Mouse (Mus musculus): ENCODE measurements around the gene Lbp. TPM values are rescaled to one million over a fixed set of nuclear protein-coding genes. Genes with fewer than 3 reads are reported as not detected.
A peak's percentile ranks its signal among the peaks of the same experiment; 100 is the strongest.

Lbp gene
- polyA plus RNA-seq, 1 experiment from 2014 or later: 5.5 TPM

DNA sequence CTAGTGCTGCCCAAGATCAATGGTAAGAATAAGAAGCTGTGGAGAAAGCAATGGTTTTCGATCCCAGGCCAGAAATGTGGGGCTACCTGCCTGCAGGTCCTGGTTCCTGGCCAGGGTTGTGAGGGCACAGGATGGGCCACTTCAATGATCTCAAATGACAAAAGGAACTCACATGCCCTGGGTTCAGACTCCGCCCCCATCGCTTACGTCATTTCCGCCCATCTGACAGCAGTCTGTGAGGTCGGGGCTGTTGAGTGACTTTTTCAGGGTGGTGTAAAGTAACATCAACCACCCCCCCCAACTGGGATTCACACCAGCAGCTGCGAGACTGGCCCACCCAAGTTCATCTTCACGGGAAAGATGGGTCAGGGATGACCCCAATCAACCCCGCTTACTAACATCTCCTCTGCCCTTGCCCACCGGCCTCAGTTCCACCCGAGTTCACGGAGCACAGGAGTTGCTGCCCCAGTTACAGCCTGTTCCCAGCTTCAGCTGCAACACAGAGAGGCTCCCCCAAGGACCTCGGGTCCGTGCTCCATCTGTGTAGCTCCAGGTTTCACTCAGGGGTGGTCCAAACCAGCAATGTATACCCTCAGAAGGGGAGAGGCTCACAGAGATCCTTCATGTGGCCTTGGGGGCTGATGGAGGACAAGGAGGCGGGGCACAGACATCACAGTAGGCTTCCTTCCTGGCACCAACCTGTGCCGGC is 24.6 kb upstream of the Lbp start:
- Histone ChIP-seq H3K4me1 (replicated peaks) (no peaks in the 10 kb centered on the region), H3K4me3 (replicated peaks) (no peak overlapping the region), H3K9ac (no peak overlapping the region), H3K36me3 (no peaks in the 10 kb centered on the region), H3K9me3 (no peaks in the 10 kb centered on the region), H3K27me3 (replicated peaks) (no peaks in the 10 kb centered on the region), H3K27ac (no peak overlapping the region), H3K4me2 (replicated peaks) (no peak overlapping the region)
- WGBS: 59% methylated on average over 16 of the region's 16 CpGs
- no peak for ATAC-seq

DNA sequence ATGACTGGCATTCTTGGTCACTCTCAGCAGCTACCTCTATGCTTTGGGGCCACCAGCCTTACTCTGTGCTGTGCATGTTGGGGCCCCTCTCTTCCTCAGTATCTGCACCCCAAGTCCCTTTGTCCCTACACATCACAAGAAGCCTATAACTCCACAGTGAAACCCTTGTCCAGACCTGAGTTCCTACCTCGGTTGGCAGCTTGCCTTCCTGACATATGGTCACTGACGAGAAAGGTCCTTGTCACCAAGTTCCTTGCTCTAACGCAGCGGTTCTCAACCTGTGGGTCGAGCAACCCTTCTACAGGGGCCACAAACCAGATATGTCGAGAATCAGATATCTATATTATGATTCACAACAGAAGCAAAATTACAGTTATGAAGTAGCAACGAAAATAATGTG is 23.2 kb upstream of the Lbp start:
- 80% methylated on average over 7 of the region's 7 CpGs for WGBS
- no peak overlapping the region for H3K4me3 ChIP-seq (replicated peaks)
- no peak overlapping the region for H3K4me2 ChIP-seq (replicated peaks)
- no peaks in the 10 kb centered on the region for H3K27me3 ChIP-seq (replicated peaks)
- no peak overlapping the region for H3K9ac ChIP-seq
- no peaks in the 10 kb centered on the region for H3K4me1 ChIP-seq (replicated peaks)
- H3K36me3 ChIP-seq: no peaks in the 10 kb centered on the region
- no peak for ATAC-seq
- no peaks in the 10 kb centered on the region for H3K9me3 ChIP-seq
- H3K27ac ChIP-seq: no peak overlapping the region

DNA sequence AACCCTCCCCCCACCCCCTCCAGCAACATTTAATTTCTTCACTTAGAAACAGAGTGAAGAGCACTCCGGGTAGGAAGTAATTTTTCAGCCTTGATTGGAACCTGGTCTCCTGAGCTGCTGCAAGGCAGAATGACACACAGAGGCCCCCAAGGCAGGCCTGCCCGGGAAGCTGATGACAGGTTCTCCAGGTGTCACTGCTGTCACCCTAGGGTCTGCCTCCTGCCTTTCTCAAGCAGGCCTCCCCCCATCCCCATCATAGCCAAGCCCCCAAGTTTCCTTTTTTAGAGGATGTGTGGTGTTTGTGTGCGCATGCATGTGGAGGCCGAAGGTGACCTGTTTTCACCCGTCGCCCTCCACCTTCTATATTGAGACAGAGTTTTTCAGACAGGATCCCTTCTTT is 22.5 kb upstream of the Lbp start:
- H3K9ac ChIP-seq: no peak overlapping the region
- no peaks in the 10 kb centered on the region for H3K9me3 ChIP-seq
- WGBS: 82% methylated on average over 6 of the region's 6 CpGs
- H3K4me1 ChIP-seq (replicated peaks): no peaks in the 10 kb centered on the region
- no peaks in the 10 kb centered on the region for H3K27me3 ChIP-seq (replicated peaks)
- no peak overlapping the region for H3K4me2 ChIP-seq (replicated peaks)
- no peak for ATAC-seq
- no peak overlapping the region for H3K27ac ChIP-seq
- no peaks in the 10 kb centered on the region for H3K36me3 ChIP-seq
- H3K4me3 ChIP-seq (replicated peaks): no peak overlapping the region

DNA sequence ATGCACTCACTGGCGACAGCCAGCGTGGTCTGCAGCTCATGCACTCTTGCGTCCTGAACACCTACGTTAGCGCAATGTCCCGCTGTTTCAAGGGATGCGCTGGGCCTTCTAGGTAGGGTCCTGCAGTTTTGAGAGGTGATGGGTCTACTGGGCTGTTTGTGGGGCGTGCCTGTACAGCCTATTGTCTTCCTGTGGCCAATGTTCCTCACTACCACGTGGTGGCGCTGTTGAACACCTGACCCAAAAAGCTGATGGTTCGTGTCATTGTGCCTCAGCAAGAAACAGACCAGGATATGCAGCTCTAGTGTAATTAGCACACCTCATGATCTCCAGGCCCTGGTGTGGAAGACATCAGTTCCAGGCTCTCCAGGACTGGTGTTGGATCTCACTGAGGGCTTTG is 21.7 kb upstream of the Lbp start:
- no peaks in the 10 kb centered on the region for H3K27me3 ChIP-seq (replicated peaks)
- 26% methylated on average over 11 of the region's 11 CpGs for WGBS
- no peaks in the 10 kb centered on the region for H3K36me3 ChIP-seq
- no peak overlapping the region for H3K4me2 ChIP-seq (replicated peaks)
- no peak overlapping the region for H3K9ac ChIP-seq
- no peaks in the 10 kb centered on the region for H3K4me1 ChIP-seq (replicated peaks)
- ATAC-seq: 0 out of 2 replicates have a peak, but pooled peaks have one; percentile 28
- H3K9me3 ChIP-seq: no peaks in the 10 kb centered on the region
- H3K4me3 ChIP-seq (replicated peaks): no peak overlapping the region
- no peak overlapping the region for H3K27ac ChIP-seq

DNA sequence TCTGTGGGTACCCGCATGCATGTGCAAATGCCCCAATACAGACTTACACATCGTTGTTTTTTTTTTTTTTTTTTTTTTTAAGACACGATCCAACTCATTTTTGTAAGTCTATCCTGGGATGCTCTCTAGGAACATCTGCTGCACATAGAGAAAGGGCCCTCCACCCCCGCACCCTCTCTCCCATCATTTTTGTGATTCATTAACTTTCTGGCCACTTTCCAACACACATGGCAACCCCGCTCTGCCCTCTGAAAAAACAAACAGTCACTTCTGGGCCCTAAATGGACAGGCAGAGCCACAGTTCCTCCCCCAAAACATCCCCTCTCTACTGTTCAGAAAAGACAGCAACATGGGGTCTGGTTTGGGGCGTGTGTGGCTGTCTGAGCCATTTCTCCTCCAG is 20.6 kb upstream of the Lbp start:
- H3K4me2 ChIP-seq (replicated peaks): no peak overlapping the region
- no peaks in the 10 kb centered on the region for H3K36me3 ChIP-seq
- no peaks in the 10 kb centered on the region for H3K9me3 ChIP-seq
- no peaks in the 10 kb centered on the region for H3K27me3 ChIP-seq (replicated peaks)
- 64% methylated on average over 6 of the region's 6 CpGs for WGBS
- no peaks in the 10 kb centered on the region for H3K4me1 ChIP-seq (replicated peaks)
- H3K4me3 ChIP-seq (replicated peaks): no peak overlapping the region
- no peak for ATAC-seq
- H3K27ac ChIP-seq: no peak overlapping the region
- no peak overlapping the region for H3K9ac ChIP-seq

DNA sequence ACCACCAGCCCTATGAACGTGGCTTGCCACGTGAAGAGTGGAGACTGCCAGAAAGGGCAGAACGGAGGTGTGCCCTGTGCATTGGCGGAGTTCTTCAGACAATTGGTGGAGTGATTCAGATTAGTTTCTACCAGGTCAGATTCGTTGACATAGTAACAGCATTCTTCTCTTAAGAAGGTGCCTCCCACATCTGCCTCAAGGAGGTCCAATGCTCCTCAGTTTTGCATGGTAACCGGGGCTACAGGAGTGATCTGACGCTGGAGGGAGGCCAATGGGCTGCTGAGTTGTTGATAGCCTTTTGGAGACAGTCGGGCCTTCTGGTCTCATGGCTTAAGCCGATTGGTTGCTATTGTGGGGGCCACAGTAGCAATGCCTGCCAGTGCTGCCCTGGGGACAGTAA is 10.6 kb upstream of the Lbp start:
- Histone ChIP-seq H3K9me3 (no peaks in the 10 kb centered on the region), H3K4me1 (replicated peaks) (no peaks in the 10 kb centered on the region), H3K27ac (no peak overlapping the region), H3K4me3 (replicated peaks) (no peak overlapping the region), H3K9ac (no peak overlapping the region), H3K36me3 (no peaks in the 10 kb centered on the region), H3K4me2 (replicated peaks) (no peak overlapping the region), H3K27me3 (replicated peaks) (no peaks in the 10 kb centered on the region)
- ATAC-seq: no peak
- 63% methylated on average over 9 of the region's 9 CpGs for WGBS

DNA sequence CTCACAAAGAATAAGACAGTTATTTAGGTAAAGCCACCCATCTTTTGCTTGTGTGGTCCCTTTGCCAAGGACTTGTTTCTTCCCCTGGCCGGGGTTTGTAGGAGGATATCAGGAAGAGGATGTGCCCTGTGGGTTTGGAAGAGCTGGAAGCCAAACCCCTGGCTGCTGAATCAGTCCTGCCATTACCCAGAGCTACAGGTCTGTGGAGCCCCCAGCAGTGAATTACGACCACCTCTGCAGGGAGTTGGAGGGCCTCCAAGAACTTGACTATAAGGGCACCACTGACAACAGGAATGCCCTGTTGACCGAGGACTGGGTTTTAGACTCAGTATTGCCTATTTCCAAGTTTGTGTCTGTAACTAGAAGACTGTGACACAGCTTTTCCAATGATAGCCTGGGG is 7.1 kb upstream of the Lbp start:
- WGBS: 76% methylated on average over 3 of the region's 3 CpGs
- no peak overlapping the region for H3K27ac ChIP-seq
- ATAC-seq: no peak

DNA sequence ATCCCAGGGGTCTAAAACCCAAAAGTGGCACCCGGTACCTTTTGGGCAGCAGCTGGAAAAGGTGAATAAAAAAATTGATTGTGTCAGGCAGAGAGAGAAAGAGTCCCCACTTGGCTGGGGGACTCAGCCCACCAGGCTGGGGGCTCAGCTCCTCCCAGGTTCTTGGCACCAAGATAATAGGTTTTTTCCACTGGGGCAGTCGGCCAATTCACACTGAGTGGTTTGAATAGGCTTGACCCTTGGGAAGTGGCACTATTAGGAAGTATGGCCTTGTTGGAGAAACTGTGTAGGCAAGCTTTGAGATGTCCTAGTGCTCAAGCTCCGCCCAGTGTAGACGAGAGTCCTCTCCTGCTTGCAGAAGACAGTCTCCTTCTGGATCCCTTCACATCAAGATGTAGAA is 6.6 kb upstream of the Lbp start:
- Histone ChIP-seq H3K4me2 (replicated peaks) (no peak overlapping the region), H3K36me3 (no peaks in the 10 kb centered on the region), H3K9ac (no peak overlapping the region), H3K9me3 (no peaks in the 10 kb centered on the region), H3K4me1 (replicated peaks) (no peaks in the 10 kb centered on the region), H3K27me3 (replicated peaks) (no peaks in the 10 kb centered on the region), H3K4me3 (replicated peaks) (no peak overlapping the region), H3K27ac (no peak overlapping the region)
- WGBS: 83% methylated on average over 4 of the region's 4 CpGs
- no peak for ATAC-seq

More for the DNA sequence above, 7.1 kb upstream of the Lbp start:
- Histone ChIP-seq H3K36me3 (no peaks in the 10 kb centered on the region), H3K9me3 (no peaks in the 10 kb centered on the region), H3K27me3 (replicated peaks) (no peaks in the 10 kb centered on the region), H3K4me2 (replicated peaks) (no peak overlapping the region), H3K4me1 (replicated peaks) (no peaks in the 10 kb centered on the region), H3K4me3 (replicated peaks) (no peak overlapping the region), H3K9ac (no peak overlapping the region)

DNA sequence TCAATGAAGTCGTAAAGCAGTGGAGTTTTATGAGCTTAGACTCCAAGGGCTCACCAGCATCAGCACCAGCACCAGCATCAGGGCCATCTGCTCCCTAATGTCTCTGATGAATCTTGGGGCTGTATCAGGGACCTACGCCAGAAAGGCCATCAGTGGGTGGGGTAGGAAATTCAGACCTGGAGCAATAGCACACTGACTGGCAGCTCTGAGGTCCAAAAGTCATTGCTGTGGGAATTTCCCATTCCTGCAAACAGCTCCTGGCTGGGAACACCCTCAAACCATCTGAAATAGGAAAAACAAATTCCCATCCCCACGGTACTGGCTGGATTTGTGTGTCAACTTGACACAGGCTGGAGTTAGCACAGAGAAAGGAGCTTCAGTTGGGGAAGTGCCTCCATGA is 3.5 kb upstream of the Lbp start:
- Histone ChIP-seq H3K9ac (no peak overlapping the region), H3K27ac (no peak overlapping the region), H3K27me3 (replicated peaks) (no peaks in the 10 kb centered on the region), H3K4me3 (replicated peaks) (no peak overlapping the region), H3K9me3 (no peaks in the 10 kb centered on the region), H3K36me3 (no peaks in the 10 kb centered on the region), H3K4me1 (replicated peaks) (peaks cover 10% of the 10 kb centered on the region), H3K4me2 (replicated peaks) (no peak overlapping the region)
- ATAC-seq: no peak
- 54% methylated on average over 3 of the region's 3 CpGs for WGBS

DNA sequence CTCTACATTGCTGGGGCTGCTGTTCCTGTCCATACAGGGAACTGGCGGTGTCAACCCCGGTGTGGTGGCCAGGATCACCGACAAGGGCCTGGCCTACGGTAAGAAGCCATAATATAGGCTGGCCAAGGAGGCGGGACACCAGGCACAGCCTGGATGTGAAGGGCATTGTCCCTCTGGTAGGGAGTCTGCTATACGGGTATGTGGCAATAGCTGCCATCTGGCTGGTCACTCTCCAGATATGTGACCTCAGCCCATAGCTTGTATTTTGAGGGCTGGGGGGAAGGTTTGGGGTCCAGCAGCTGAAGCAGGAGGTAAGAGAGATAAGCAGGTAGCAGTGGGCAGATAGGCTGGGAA is 380 bp downstream of the Lbp start:
- H3K4me3 ChIP-seq (replicated peaks): no peak overlapping the region
- no peaks in the 10 kb centered on the region for H3K27me3 ChIP-seq (replicated peaks)
- peaks cover 10% of the 10 kb centered on the region for H3K4me1 ChIP-seq (replicated peaks)
- H3K36me3 ChIP-seq: no peaks in the 10 kb centered on the region
- 0 out of 2 replicates have a peak overlapping the region, but pooled peaks have one; percentile 44 for H3K27ac ChIP-seq
- no peak overlapping the region; the same call in 1 of the 2 replicates for H3K4me2 ChIP-seq (replicated peaks)
- no peaks in the 10 kb centered on the region for H3K9me3 ChIP-seq
- 38% methylated on average over 6 of the region's 6 CpGs for WGBS
- no peak for ATAC-seq
- no peak overlapping the region for H3K9ac ChIP-seq

DNA sequence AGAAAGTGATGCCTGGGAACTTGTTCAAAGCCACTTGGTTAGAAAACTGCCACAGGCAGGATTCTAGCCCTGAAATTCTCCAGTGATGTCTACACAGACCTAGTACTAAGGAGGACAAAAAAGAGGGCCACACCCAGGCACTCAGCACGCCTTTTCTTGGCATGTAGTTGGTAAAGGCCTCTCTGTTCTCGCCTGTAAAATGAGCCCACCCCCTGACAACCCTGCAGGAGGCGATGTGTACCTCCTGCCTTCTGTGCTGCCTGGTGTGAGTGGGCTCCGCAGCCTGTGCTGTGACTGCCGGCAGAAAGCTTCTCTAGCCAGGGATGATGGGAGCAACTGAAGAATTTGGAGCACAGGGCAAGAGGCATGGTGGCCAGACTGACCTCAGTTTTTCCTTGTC is 2.0 kb downstream of the Lbp start:
- Histone ChIP-seq H3K9me3 (no peaks in the 10 kb centered on the region), H3K27ac (no peak overlapping the region), H3K4me1 (replicated peaks) (peaks cover 10% of the 10 kb centered on the region), H3K27me3 (replicated peaks) (no peaks in the 10 kb centered on the region), H3K9ac (no peak overlapping the region), H3K36me3 (no peaks in the 10 kb centered on the region), H3K4me3 (replicated peaks) (no peak overlapping the region), H3K4me2 (replicated peaks) (no peak overlapping the region)
- 64% methylated on average over 5 of the region's 5 CpGs for WGBS
- ATAC-seq: no peak

DNA sequence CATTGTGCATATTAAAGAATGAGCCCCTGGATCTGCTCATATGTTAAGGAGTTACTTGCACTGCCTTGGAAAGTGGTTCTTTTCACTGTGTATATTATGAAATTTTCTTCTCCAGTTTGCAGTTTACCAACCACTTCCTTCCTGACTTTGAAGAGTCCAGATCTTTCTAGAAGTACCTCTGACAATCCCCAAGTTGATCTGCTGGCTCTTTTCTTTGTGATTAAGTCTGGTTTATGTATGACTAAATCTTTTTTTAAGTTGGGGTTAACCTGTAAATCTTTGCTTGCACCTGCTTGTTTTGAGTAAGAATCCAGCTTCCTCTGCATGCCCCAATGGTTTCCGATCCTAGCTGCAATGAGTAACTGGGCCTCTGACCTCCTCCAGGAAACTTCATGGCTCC is 6.8 kb downstream of the Lbp start:
- no peak overlapping the region for H3K4me3 ChIP-seq (replicated peaks)
- H3K27ac ChIP-seq: no peak overlapping the region
- no peaks in the 10 kb centered on the region for H3K4me1 ChIP-seq (replicated peaks)
- no peak overlapping the region for H3K4me2 ChIP-seq (replicated peaks)
- H3K36me3 ChIP-seq: no peaks in the 10 kb centered on the region
- no peak overlapping the region for H3K9ac ChIP-seq
- no peaks in the 10 kb centered on the region for H3K9me3 ChIP-seq
- no peak for ATAC-seq
- H3K27me3 ChIP-seq (replicated peaks): no peaks in the 10 kb centered on the region
- WGBS: 72% methylated on average over 1 of the region's 1 CpGs

DNA sequence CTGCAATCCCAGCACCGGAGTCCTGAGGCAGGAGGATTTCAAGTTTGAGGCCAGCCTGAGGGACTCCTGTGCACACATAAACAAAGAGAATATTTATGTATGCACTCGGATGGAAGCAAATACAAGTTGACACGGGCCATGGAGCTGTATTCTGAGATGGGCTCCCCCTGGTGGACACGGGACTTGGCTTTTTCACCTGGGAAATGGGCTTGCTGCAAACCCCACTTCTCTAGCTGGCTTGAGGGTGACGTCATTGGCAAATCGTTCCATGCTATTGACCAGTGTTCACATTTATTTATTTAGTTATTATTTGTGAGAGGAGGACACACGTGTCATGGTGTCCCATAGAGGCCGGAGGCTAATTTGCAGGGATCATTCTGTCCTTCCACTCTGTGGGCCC is 10.1 kb downstream of the Lbp start:
- no peak overlapping the region for H3K4me3 ChIP-seq (replicated peaks)
- no peaks in the 10 kb centered on the region for H3K9me3 ChIP-seq
- 66% methylated on average over 8 of the region's 8 CpGs for WGBS
- H3K27me3 ChIP-seq (replicated peaks): no peaks in the 10 kb centered on the region
- no peaks in the 10 kb centered on the region for H3K36me3 ChIP-seq
- no peak overlapping the region for H3K4me2 ChIP-seq (replicated peaks)
- H3K9ac ChIP-seq: no peak overlapping the region
- H3K4me1 ChIP-seq (replicated peaks): no peaks in the 10 kb centered on the region
- ATAC-seq: no peak
- no peak overlapping the region for H3K27ac ChIP-seq
